Mouse (Mus musculus) forebrain, embryonic 11.5 days (tissue): ENCODE data around the gene Ube2r2. TPM values are rescaled to one million over a fixed set of nuclear protein-coding genes. Genes with fewer than 3 reads are reported as not detected.

Experiments used
- ATAC-seq: fragments of 200-750 bp; cut with Nextera tagmentation; replicated peaks from 2 replicates; pipeline ENCODE4 v1.8.0; 2017; ENCODE audit warnings: moderate TSS enrichment; ENCODE audit not compliant: low FRiP score
- DNase-seq: peaks from one replicate; pipeline ENCODE4 v3.0.0-alpha.2; 2017; ENCODE audit warnings: low spot score
- H3K27ac ChIP-seq: fragments of 300-500 bp; sonication (generic); 2 replicates; pipeline ENCODE4 v1.5.1; 2014; ENCODE audit warnings: low read depth, low read length
- H3K27me3 ChIP-seq: fragments of 300-500 bp; sonication (generic); 2 replicates; pipeline ENCODE4 v1.6.1; 2014; ENCODE audit warnings: mild to moderate bottlenecking, low read length, mixed read lengths; ENCODE audit not compliant: control insufficient read depth, insufficient read depth
- H3K36me3 ChIP-seq: fragments of 300-500 bp; sonication (generic); 2 replicates; pipeline ENCODE4 v1.6.1; 2014; ENCODE audit warnings: mild to moderate bottlenecking, low read length, moderate library complexity, mixed read lengths; ENCODE audit not compliant: control insufficient read depth, insufficient read depth
- H3K4me1 ChIP-seq: fragments of 300-500 bp; sonication (generic); replicated peaks from 2 replicates; pipeline ENCODE4 v1.6.1; 2014; ENCODE audit warnings: low read length, mixed read lengths; ENCODE audit not compliant: control insufficient read depth, insufficient read depth
- H3K4me2 ChIP-seq: fragments of 300-500 bp; sonication (generic); 2 replicates; pipeline ENCODE4 v1.6.1; 2014; ENCODE audit warnings: low read depth, mild to moderate bottlenecking, low read length, moderate library complexity, mixed read lengths; ENCODE audit not compliant: severe bottlenecking
- H3K4me3 ChIP-seq: fragments of 300-500 bp; sonication (generic); 2 replicates; pipeline ENCODE4 v1.5.1; 2014; ENCODE audit warnings: low read depth, low read length
- H3K9ac ChIP-seq: fragments of 300-500 bp; sonication (generic); 2 replicates; pipeline ENCODE4 v1.6.1; 2014; ENCODE audit warnings: low read length
- H3K9me3 ChIP-seq: fragments of 300-500 bp; sonication (generic); 2 replicates; pipeline ENCODE4 v1.6.1; 2016; ENCODE audit warnings: low read length, mixed read lengths; ENCODE audit not compliant: control insufficient read depth
- WGBS: fragments of 180-500 bp; shearing (Covaris S2); extraction: QIAGEN DNeasy Blood & Tissue Kit; methylation state at CpG from one replicate; pipeline ENCODE4 v1.1.7; 2014; 5-methylcytosine and 5-hydroxymethylcytosine counted together
- polyA plus RNA-seq: library from polyadenylated mRNA; unstranded; fragments of >200 nt; fragmentation: Nextera tagmentation; extraction: Ambion mirVana; gene quantifications from 2 replicates; pipeline ENCODE4 v1.2.1, GENCODE M21; 2014

Ube2r2 gene
- polyA plus RNA-seq, 1 experiment from 2014 or later: 97.3 TPM

DNA sequence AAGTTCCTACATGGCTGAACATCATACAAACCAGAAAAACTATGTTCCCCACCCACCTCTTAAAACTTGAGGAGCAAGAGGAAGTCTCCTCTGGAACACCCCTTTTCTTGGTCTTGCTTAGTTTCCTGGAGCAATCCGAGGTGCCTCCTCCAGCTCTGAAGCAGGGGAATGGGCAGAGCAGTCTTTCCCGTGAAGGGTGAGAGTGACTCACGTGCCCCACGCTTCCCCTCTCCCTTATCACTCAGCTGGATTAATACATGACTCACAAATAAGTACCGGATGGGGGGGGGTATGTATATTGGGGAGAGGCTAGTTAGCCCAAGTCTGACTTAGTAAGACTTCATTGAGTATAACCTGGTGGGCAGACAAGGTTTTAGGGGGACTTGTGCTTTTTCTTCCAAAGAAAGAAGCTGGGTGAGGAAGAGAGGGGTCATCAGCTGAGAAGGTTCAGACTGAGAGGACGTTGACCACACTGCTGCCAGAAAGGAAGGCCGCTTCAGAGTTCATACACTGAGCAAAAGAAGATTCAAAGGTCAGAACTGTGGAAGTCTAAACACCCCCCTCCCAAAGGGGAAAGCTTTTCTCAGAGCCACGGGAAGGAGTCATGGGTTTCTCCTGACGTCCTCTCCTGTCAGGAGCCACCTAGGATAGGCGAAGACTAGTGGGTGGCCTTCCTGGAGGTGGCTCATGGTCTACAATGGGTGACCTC is 26.7 kb upstream of the Ube2r2 start:
- no peak for ATAC-seq
- DNase-seq: no peak

DNA sequence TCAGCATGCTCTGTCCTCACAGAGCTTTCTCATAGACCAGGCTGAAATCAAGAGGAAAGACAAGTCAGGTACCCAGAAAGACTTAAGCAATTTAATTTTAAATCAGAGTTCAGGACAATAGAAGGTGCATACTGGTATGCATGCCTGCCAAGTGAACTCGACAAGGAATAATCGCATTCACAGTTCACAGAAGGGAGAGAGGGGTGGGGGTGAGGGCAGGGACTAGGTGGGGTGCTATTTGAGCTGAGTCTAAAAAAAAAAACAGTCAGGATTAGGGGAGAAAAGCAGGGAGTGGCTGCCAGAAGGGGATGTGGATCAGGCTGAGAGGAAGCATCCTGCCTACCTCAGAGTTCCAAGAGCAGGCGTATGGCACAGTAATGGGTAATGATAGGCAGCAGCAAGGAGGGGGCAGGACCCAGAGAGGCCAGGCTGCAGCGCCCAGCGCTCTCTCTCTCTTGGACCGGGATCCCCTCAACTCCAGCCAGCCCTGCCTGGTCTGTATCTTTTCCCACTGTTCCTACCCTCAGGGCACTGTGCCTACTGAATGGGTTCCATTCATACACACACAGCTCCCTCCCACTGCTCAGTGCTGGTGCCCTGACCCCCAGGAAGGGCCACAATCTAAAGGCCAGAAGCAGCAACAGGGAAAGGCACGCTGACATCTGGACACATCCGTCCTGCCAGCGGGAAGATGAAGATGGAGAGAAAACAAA is 21.0 kb upstream of the Ube2r2 start:
- Histone ChIP-seq H3K9ac (no peak overlapping the region), H3K27ac (no peak overlapping the region), H3K27me3 (no peaks in the 10 kb centered on the region), H3K36me3 (peaks cover 5% of the 10 kb centered on the region; the same call in 1 of the 2 replicates), H3K9me3 (no peaks in the 10 kb centered on the region), H3K4me3 (no peak overlapping the region), H3K4me2 (no peak overlapping the region), H3K4me1 (no peaks in the 10 kb centered on the region)
- ATAC-seq: no peak
- DNase-seq: peak; percentile 53
- 81% methylated on average over 9 of the region's 9 CpGs for WGBS

More for the DNA sequence above, 26.7 kb upstream of the Ube2r2 start:
- Histone ChIP-seq H3K36me3 (no peaks in the 10 kb centered on the region), H3K4me3 (no peak overlapping the region), H3K4me1 (no peaks in the 10 kb centered on the region), H3K4me2 (no peak overlapping the region), H3K9me3 (no peaks in the 10 kb centered on the region), H3K27ac (no peak overlapping the region), H3K27me3 (no peaks in the 10 kb centered on the region), H3K9ac (no peak overlapping the region)
- WGBS: 82% methylated on average over 10 of the region's 10 CpGs

DNA sequence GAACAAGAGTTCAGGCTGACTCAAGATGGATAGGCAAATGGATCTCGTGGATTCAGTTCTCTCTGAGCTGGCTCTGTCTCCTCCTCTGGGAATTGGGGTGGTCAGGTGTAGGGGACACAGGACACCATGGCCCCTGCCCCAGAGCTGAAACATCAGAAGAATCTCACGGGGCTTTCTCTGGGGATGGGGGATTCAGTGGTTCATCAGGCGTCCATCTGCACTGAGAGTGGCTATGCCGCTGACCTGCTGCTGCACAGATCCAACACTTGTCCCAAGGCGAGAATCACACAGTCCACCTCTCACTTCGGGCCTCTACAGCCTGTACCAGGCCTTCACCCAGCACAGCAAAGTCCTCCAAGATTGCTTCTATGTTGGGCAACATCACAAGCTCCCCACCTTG is 20.5 kb upstream of the Ube2r2 start:
- 80% methylated on average over 6 of the region's 6 CpGs for WGBS
- no peak for ATAC-seq

DNA sequence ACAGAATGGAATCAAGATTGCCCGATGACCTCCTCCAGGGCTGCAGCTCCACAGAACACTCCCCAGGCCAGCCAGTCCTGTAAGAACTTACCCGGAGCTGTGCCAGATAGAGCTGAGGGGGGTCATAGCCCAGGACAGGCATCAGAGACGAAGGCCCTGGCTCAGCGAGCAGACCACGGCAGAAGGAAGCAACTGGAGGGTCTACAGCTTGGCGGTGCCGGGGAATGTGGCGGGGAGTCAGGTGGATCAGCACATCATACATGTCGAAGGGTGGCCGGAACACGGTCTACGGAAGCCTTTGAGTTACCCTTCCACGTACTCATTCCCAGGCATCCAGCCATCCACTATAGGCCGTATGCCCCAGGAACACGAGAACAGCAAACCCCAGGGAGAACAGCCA is 19.8 kb upstream of the Ube2r2 start:
- Histone ChIP-seq H3K36me3 (peaks cover 10% of the 10 kb centered on the region; the same call in 1 of the 2 replicates), H3K4me2 (no peak overlapping the region), H3K27me3 (no peaks in the 10 kb centered on the region), H3K4me3 (no peak overlapping the region), H3K9me3 (no peaks in the 10 kb centered on the region), H3K4me1 (no peaks in the 10 kb centered on the region), H3K27ac (no peak overlapping the region), H3K9ac (no peak overlapping the region)
- 95% methylated on average over 15 of the region's 15 CpGs for WGBS
- peak; percentile 40 for DNase-seq
- ATAC-seq: no peak

More for the DNA sequence above, 20.5 kb upstream of the Ube2r2 start:
- no peak overlapping the region for H3K9ac ChIP-seq
- H3K4me3 ChIP-seq: no peak overlapping the region
- no peak overlapping the region for H3K4me2 ChIP-seq
- DNase-seq: peak; percentile 44
- peaks cover 5% of the 10 kb centered on the region; the same call in 1 of the 2 replicates for H3K36me3 ChIP-seq
- no peaks in the 10 kb centered on the region for H3K4me1 ChIP-seq
- no peaks in the 10 kb centered on the region for H3K9me3 ChIP-seq
- H3K27ac ChIP-seq: no peak overlapping the region
- H3K27me3 ChIP-seq: no peaks in the 10 kb centered on the region

DNA sequence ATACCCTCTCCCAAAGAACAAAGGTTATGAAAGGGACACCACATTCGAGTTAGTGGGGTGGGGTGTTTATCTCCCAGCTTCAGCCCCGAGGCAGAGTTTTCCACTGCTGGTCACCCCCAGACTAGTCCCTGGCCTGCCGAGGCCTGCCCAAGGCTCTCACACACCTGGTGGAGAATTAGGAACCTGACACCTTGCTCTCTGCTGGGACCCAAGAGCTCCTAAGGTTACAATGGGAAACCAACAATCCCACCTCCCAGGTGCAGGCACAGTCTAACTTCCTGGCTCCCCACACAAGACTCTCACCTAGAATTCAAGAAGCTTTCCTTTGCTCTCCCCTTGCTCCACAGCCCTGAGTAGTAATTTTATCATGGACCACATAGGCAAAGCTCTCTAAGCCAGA is 18.7 kb upstream of the Ube2r2 start:
- Histone ChIP-seq H3K27me3 (no peaks in the 10 kb centered on the region), H3K9me3 (no peaks in the 10 kb centered on the region), H3K9ac (no peak overlapping the region), H3K4me2 (no peak overlapping the region), H3K4me1 (no peaks in the 10 kb centered on the region), H3K36me3 (peaks cover 10% of the 10 kb centered on the region; the same call in 1 of the 2 replicates), H3K4me3 (no peak overlapping the region), H3K27ac (no peak overlapping the region)
- no peak for ATAC-seq
- WGBS: 76% methylated on average over 3 of the region's 3 CpGs
- DNase-seq: no peak

DNA sequence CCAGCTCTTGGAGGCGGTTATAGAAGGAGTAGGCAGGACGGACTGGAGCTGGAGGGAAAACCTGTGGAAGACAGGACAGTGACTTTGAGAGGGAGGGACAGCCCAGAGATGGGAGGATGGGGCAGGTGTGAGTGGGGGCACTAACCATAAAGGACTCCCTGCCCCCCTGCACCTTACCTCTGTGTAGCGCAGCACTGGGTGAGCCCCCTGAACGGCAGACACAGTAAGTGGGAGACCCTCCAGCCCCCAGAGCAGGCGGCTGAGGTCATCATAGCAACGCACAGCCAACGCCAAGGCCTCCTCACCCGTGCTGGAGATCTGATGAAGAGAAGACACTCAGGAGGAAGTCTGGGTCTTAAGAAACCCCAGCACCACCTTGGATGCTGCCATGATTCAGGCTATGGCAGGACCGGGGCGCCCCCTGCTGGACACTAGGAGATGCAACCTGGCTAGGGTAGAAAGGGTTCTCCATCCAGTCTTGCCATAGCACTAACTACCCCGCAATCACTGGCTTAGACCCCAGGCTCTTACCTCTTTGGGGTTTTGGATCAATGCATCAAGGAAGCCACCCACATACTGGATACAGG is 16.7 kb upstream of the Ube2r2 start:
- DNase-seq (peak; percentile 78), ATAC-seq (no peak)
- Histone ChIP-seq H3K4me1 (peaks cover 2% of the 10 kb centered on the region; the same call in 1 of the 2 replicates), H3K4me3 (no peak overlapping the region), H3K9me3 (no peaks in the 10 kb centered on the region), H3K36me3 (peaks cover 10% of the 10 kb centered on the region; the same call in 1 of the 2 replicates), H3K9ac (no peak overlapping the region), H3K27ac (no peak overlapping the region), H3K4me2 (no peak overlapping the region), H3K27me3 (no peaks in the 10 kb centered on the region)
- WGBS: 76% methylated on average over 11 of the region's 11 CpGs

DNA sequence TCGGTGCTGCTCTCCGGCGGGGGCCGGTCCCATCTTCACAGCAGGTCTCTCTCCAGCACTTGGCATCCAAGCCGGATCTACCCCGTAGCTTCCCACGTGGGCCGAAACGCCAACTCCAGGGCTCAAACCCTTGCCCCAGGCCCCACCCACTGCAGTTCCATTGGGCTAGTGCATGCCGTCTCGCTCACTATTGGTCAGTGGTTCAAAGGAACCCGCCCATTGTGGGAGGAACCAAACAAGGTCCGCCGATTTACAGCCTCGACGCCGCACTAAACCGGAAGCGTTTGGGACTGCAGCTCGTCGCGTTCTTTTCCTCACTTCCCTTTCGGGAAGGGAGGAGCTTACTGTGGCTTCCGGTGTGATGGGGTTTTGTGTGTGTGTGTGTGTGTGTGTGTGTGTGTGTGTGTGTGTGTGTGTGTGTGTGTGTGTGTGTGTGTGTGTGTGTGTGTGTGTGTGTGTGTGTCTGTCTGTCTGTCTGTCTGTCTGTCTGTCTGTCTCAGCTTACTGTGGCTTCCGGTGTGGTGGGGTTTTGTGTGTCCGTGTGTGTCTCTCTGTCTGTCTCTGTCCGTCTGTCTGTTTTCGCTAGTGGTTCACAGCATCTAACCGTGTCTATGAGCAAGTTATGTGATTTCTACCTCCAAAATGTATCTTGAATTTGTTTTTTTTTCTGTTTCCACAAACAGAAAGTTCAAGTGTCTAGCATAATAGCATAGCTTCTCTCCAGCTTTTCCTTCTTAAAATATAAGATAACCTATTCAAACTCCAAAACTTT is 11.2 kb upstream of the Ube2r2 start, which contains the start of gene Nol6:
Gene Nol6, minus strand, starts transcription at position 276 of the 772 bp plus-strand sequence.
- WGBS: 2% methylated on average over 29 of the region's 29 CpGs
- Histone ChIP-seq H3K4me1 (peaks cover 2% of the 10 kb centered on the region; the same call in 1 of the 2 replicates), H3K4me2 (peak within 1 kb of the TSS; percentile 75), H3K36me3 (peaks cover 5% of the 10 kb centered on the region; the same call in 1 of the 2 replicates), H3K4me3 (peak within 1 kb of the TSS; percentile 63), H3K9ac (peak within 1 kb of the TSS; percentile 57), H3K9me3 (no peaks in the 10 kb centered on the region), H3K27me3 (no peaks in the 10 kb centered on the region), H3K27ac (no peak within 1 kb of the TSS)
- peak; percentile 100 for ATAC-seq
- peak; percentile 97 for DNase-seq

DNA sequence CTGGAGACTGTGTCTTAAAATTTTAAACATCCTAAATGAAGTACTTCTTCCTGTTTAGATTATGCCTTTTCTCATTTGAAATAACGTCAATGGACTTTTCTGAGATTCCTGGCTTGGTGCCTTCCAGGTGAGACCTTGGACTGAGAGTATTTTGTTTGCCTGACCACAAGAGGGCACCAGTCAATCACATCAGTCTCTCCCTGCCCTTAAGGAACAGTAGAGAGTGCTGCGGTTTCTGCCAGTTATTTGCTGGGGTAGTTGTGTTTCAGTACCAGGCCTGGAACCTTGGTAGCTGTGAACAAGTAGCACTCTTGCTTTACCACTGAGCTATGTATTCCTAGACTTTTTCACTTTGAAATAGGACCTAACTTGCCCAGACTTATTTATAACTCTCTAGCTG is 6.1 kb upstream of the Ube2r2 start:
- Histone ChIP-seq H3K27ac (no peak overlapping the region), H3K4me2 (no peak overlapping the region), H3K4me3 (no peak overlapping the region), H3K9me3 (no peaks in the 10 kb centered on the region), H3K4me1 (peaks cover under 1% of the 10 kb centered on the region; the same call in 1 of the 2 replicates), H3K9ac (no peak overlapping the region), H3K27me3 (no peaks in the 10 kb centered on the region), H3K36me3 (no peaks in the 10 kb centered on the region)
- ATAC-seq (0 out of 2 replicates have a peak, but pooled peaks have one; percentile 45), DNase-seq (peak; percentile 70)
- WGBS: 9% methylated on average over 2 of the region's 2 CpGs
